Mouse (Mus musculus): Measurements from ENCODE around the gene Wdr63.
A peak's percentile ranks its signal among the peaks of the same experiment; 100 is the strongest.

The Wdr63 gene

GRCm38 (mm10) chr3:146053082-146053814 lies 54.7 kb downstream of the Wdr63 start:
- DNase-seq, result no peak

GRCm38 (mm10) chr3:146051277-146052007 lies 56.5 kb downstream of the Wdr63 start:
- DNase-seq, result peak; percentile 67 to 80

GRCm38 (mm10) chr3:146049951-146050350 lies 58.0 kb downstream of the Wdr63 start:
- no peak for DNase-seq

- DNase-seq, result peak; percentile 7 to 17
Observed at GRCm38 (mm10) chr3:146047704-146048207, 60.2 kb downstream of the Wdr63 start.

GRCm38 (mm10) chr3:146046076-146046475 lies 61.9 kb downstream of the Wdr63 start:
- no peak for DNase-seq

GRCm38 (mm10) chr3:146044977-146045376 lies 63.0 kb downstream of the Wdr63 start:
- no peak for DNase-seq

GRCm38 (mm10) chr3:146041382-146041781 lies 66.5 kb downstream of the Wdr63 start:
- no peak for DNase-seq

GRCm38 (mm10) chr3:146039132-146039903 lies 68.6 kb downstream of the Wdr63 start:
- DNase-seq, result no peak

GRCm38 (mm10) chr3:146037906-146038305 lies 70.0 kb downstream of the Wdr63 start:
- DNase-seq, result no peak

- DNase-seq, result no peak
Observed at GRCm38 (mm10) chr3:146032976-146033375, 75.0 kb downstream of the Wdr63 start.

- no peak for DNase-seq
Observed at GRCm38 (mm10) chr3:146030255-146030836, 77.6 kb downstream of the Wdr63 start.

GRCm38 (mm10) chr3:146029234-146029633 lies 78.7 kb downstream of the Wdr63 start:
- no peak for DNase-seq

- DNase-seq, result no peak
Observed at GRCm38 (mm10) chr3:146028406-146028805, 79.5 kb downstream of the Wdr63 start.

GRCm38 (mm10) chr3:146027116-146027515 lies 80.8 kb downstream of the Wdr63 start:
- DNase-seq, result no peak

GRCm38 (mm10) chr3:146025499-146025898 lies 82.4 kb downstream of the Wdr63 start:
- no peak for DNase-seq

- no peak for DNase-seq
Observed at GRCm38 (mm10) chr3:146024746-146025145, 83.2 kb downstream of the Wdr63 start.

GRCm38 (mm10) chr3:146022232-146022631 lies 85.7 kb downstream of the Wdr63 start:
- DNase-seq, result no peak

GRCm38 (mm10) chr3:146017521-146017920 lies 90.4 kb downstream of the Wdr63 start:
- no peak for DNase-seq

- DNase-seq, result no peak
Observed at GRCm38 (mm10) chr3:146016979-146017378, 91.0 kb downstream of the Wdr63 start.

- no peak for DNase-seq
Observed at GRCm38 (mm10) chr3:146014321-146014720, 93.6 kb downstream of the Wdr63 start.

- no peak for DNase-seq
Observed at GRCm38 (mm10) chr3:146013490-146013889, 94.4 kb downstream of the Wdr63 start.

- DNase-seq, result no peak
Observed at GRCm38 (mm10) chr3:146011544-146012218, 96.2 kb downstream of the Wdr63 start.
